Mouse (Mus musculus) liver, embryonic 14.5 days (tissue): ENCODE results near the gene Ddx41. TPM values are rescaled to one million over a fixed set of nuclear protein-coding genes. Genes with fewer than 3 reads are reported as not detected.

Experiments
- ATAC-seq: fragments of 200-750 bp; cut with Nextera tagmentation; 2 replicates; pipeline ENCODE4 v1.8.0; 2017; ENCODE audit warnings: moderate number of reproducible peaks, mild to moderate bottlenecking, moderate library complexity; ENCODE audit not compliant: insufficient read depth
- DNase-seq, 3 experiments: peaks; one replicate each; pipeline ENCODE4 v3.0.0-alpha.2; 2012 to 2013; ENCODE audit warnings: low read depth in 3 of 3, low spot score in 3 of 3
- H3K27ac ChIP-seq: fragments of 300-500 bp; sonication (generic); 2 replicates; pipeline ENCODE4 v1.5.1; 2014; ENCODE audit warnings: moderate library complexity, mild to moderate bottlenecking, control low read depth, inconsistent platforms
- H3K27me3 ChIP-seq: fragments of 300-500 bp; sonication (generic); 2 replicates; pipeline ENCODE4 v1.6.1; 2014; ENCODE audit warnings: mild to moderate bottlenecking, low read length, moderate library complexity; ENCODE audit not compliant: control insufficient read depth, insufficient read depth
- H3K36me3 ChIP-seq: fragments of 300-500 bp; sonication (generic); replicated peaks from 2 replicates; pipeline ENCODE4 v1.6.1; 2014; ENCODE audit warnings: low read depth; ENCODE audit not compliant: control insufficient read depth, insufficient read depth
- H3K4me1 ChIP-seq, 2 experiments: fragments of 200-500 bp in 1 of 2; fragments of 300-500 bp in 1 of 2; sonication (generic) in 1 of 2; replicated peaks; 2 replicates each; pipeline ENCODE4 v1.6.1; 2012 to 2014; ENCODE audit warnings: antibody characterized with exemption in 1 of 2, inconsistent platforms in 1 of 2, low read length in 1 of 2; ENCODE audit not compliant: control insufficient read depth in 2 of 2, insufficient read depth in 2 of 2
- H3K4me2 ChIP-seq: fragments of 300-500 bp; sonication (generic); 2 replicates; pipeline ENCODE4 v1.6.1; 2014; ENCODE audit warnings: low read depth, mild to moderate bottlenecking, control low read depth, moderate library complexity
- H3K4me3 ChIP-seq, 2 experiments: fragments of 200-500 bp in 1 of 2; fragments of 300-500 bp in 1 of 2; sonication (generic) in 1 of 2; 2 replicates each; pipeline ENCODE4 v1.5.1; 2012 to 2014; ENCODE audit warnings: low read depth in 2 of 2, low read length in 2 of 2, mild to moderate bottlenecking in 2 of 2, control low read depth in 1 of 2, inconsistent platforms in 1 of 2, moderate library complexity in 1 of 2; ENCODE audit not compliant: insufficient read depth in 1 of 2
- H3K9ac ChIP-seq: fragments of 300-500 bp; sonication (generic); replicated peaks from 2 replicates; pipeline ENCODE4 v1.6.1; 2014; ENCODE audit warnings: mild to moderate bottlenecking, control low read depth, moderate library complexity
- H3K9me3 ChIP-seq: fragments of 300-500 bp; sonication (generic); 2 replicates; pipeline ENCODE4 v1.6.1; 2016; ENCODE audit warnings: low read length, mixed read lengths; ENCODE audit not compliant: control insufficient read depth
- CTCF ChIP-seq: IDR thresholded peaks from 2 replicates; pipeline ENCODE4 v1.5.1; 2016; ENCODE audit warnings: antibody characterized with exemption, low read depth, control low read depth
- EP300 ChIP-seq: IDR thresholded peaks from 2 replicates; pipeline ENCODE4 v1.6.1; 2016; ENCODE audit warnings: antibody characterized with exemption, low read depth
- WGBS: fragments of 180-500 bp; shearing (Covaris S2); extraction: QIAGEN DNeasy Blood & Tissue Kit; methylation state at CpG from one replicate; pipeline ENCODE4 v1.1.7; 2014; ENCODE audit not compliant: insufficient replicate concordance; 5-methylcytosine and 5-hydroxymethylcytosine counted together
- polyA plus RNA-seq, 2 experiments: library from polyadenylated mRNA; depleted of rRNA in 1 of 2; stranded (reverse) in 1 of 2; unstranded in 1 of 2; fragments of >200 nt; fragmentation: Nextera tagmentation in 1 of 2; extraction: Ambion mirVana in 1 of 2; gene quantifications; 2 replicates each; pipeline versions ENCODE4 v1.2.1 to v1.2.3; 2012 to 2014

Gene Ddx41
- polyA plus RNA-seq, 2 experiments: 23.6 to 29.4 TPM

DNA sequence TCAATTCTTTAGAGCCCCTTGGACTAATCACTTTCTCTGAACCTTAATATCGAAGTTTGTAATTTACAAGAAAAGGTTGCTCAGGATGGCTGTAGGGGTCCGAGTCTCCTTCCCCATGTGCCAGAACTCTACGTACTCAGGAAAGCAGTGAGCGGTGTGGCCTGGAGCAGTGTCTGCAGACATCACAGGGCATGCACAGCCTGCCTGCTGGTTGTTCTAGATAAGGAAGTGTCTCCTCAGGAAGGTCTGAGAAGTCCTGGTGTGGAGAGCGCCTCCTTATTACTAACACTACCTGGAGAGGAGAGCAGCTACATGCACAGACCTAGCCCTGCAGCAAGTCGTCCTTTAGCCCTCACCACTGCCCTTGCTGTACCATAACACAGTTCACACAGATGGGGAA is 8.3 kb upstream of the Ddx41 start:
- Histone ChIP-seq H3K9ac (no peak overlapping the region), H3K9me3 (no peaks in the 10 kb centered on the region), H3K4me2 (peak overlapping the region; percentile 4), H3K27me3 (no peaks in the 10 kb centered on the region), H3K27ac (no peak overlapping the region), H3K36me3 (peaks cover 13% of the 10 kb centered on the region), H3K4me1 (peaks cover 4 to 18% of the 10 kb centered on the region in 2 experiments; a peak in 3 of 4 replicates), H3K4me3 (no peak overlapping the region)
- ATAC-seq (peak; percentile 93), DNase-seq (peak in 2 of 3 experiments; percentile 45 to 47)
- WGBS: 25% methylated on average over 6 of the region's 6 CpGs
- TF ChIP-seq EP300: peak; percentile 54
- TF ChIP-seq CTCF: no peak

DNA sequence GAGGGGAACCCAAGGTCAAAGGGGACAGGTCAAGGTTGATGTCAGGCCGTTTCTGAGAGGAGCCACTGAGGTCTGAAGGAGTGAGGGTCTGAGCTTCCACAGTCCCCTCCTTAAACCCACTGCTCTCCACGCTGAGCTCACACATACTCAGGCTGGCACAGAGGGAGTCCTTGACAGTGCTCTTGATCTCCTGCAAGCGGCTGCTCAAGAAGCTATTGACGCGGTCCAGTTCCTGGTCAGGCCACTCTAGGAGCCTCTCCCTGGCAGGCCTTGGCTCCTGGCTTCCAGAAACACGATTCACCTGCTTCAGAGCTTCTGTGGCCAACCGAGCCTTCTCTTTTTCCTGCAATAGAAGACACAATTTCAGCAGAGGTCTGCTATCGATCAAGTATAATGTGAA is 7.0 kb upstream of the Ddx41 start:
- no peak overlapping the region for H3K27ac ChIP-seq
- no peaks in the 10 kb centered on the region for H3K9me3 ChIP-seq
- H3K36me3 ChIP-seq: peaks cover 19% of the 10 kb centered on the region
- TF ChIP-seq CTCF (no peak), EP300 (no peak)
- peaks cover 4 to 18% of the 10 kb centered on the region in 2 experiments; a peak in 3 of 4 replicates for H3K4me1 ChIP-seq
- H3K27me3 ChIP-seq: no peaks in the 10 kb centered on the region
- WGBS: 81% methylated on average over 8 of the region's 8 CpGs
- H3K4me3 ChIP-seq: no peak overlapping the region
- DNase-seq (no peak), ATAC-seq (no peak)
- H3K9ac ChIP-seq: no peak overlapping the region
- H3K4me2 ChIP-seq: no peak overlapping the region

DNA sequence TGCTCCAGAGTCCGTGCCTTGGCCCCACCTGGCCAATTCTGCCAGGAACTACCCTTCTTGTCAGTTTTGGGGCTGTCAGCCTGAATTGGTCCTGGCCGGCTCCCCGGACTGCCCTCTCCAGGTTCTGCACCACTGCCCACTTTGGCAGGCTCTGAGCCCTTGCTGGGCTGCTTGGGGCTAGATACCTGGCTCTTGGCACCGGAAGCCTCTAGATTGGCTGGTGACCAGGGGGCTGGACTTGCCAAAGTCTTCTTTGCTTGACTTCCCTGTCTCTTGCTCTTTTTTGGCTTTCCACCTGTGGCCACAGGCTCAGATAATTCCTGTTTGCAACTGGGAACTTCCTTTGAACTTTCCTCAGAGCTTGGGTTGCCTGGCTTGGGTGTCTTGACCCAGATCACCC is 6.4 kb upstream of the Ddx41 start:
- no peak for DNase-seq
- 84% methylated on average over 4 of the region's 4 CpGs for WGBS

DNA sequence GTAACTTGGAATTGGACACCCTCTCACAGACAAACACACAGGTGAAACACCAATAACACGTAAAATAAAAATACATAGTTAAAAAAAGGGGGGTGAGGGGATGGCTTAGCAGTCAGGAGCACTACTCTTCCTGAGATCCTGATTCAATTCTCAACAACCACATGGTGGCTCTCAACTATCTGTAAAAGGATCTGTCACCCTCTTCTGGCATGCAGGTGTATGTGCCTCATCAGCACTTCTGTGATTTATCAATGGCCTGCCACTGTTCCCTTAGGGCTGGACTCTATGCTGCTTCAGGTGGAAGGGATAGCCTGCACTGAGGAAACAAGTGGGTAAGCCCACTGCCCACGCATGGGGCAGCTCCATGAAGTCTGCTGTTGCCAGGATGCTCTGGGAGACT is 4.5 kb upstream of the Ddx41 start:
- Histone ChIP-seq H3K9me3 (no peaks in the 10 kb centered on the region), H3K4me1 (peaks cover 6 to 20% of the 10 kb centered on the region in 2 experiments; a peak in 3 of 4 replicates), H3K27me3 (no peaks in the 10 kb centered on the region), H3K9ac (no peak overlapping the region), H3K4me3 (no peak overlapping the region), H3K4me2 (no peak overlapping the region), H3K27ac (no peak overlapping the region), H3K36me3 (peaks cover 19% of the 10 kb centered on the region)
- ATAC-seq: no peak
- 70% methylated on average over 2 of the region's 2 CpGs for WGBS
- TF ChIP-seq CTCF (no peak), EP300 (no peak)
- DNase-seq: no peak

More for the DNA sequence above, 6.4 kb upstream of the Ddx41 start:
- Histone ChIP-seq H3K4me2 (no peak overlapping the region), H3K4me3 (no peak overlapping the region), H3K9ac (no peak overlapping the region), H3K36me3 (peaks cover 19% of the 10 kb centered on the region), H3K4me1 (peaks cover 4 to 18% of the 10 kb centered on the region in 2 experiments; a peak in 3 of 4 replicates), H3K9me3 (no peaks in the 10 kb centered on the region), H3K27ac (no peak overlapping the region), H3K27me3 (no peaks in the 10 kb centered on the region)
- TF ChIP-seq EP300 (no peak), CTCF (no peak)
- ATAC-seq: no peak

DNA sequence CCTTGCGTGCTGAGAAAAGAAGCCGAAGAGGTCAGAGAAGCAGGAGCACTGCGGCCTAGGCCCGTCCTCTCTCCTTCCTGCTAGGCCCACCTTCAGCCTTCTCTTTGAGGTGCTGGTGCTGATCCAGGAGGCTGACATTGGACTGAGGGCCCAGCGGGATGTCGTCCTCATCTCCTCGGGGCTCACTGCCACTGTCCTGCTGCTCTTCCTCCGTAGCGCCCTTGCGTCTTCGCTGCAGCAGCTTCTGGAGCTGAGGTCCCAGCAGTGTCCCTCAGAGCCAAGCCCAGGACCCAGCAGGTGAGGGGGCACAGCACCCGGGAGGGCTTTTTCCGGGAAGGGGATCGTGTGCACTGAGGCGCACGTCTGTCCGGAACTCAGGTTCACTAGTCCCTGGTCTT is 663 bp downstream of the Ddx41 start:
- peak overlapping the region; percentile 96 for H3K4me2 ChIP-seq
- ATAC-seq: no peak
- DNase-seq: no peak
- no peak for TF ChIP-seq EP300
- TF ChIP-seq CTCF: no peak
- no peaks in the 10 kb centered on the region for H3K27me3 ChIP-seq
- peaks cover 8% of the 10 kb centered on the region for H3K36me3 ChIP-seq
- peak overlapping the region; percentile 74 to 98 for H3K4me3 ChIP-seq
- no peak overlapping the region for H3K27ac ChIP-seq
- WGBS: 15% methylated on average over 17 of the region's 17 CpGs
- H3K9ac ChIP-seq: peak overlapping the region; percentile 76
- H3K9me3 ChIP-seq: no peaks in the 10 kb centered on the region
- peaks cover 7 to 13% of the 10 kb centered on the region in 2 experiments; a peak in 1 of 4 replicates for H3K4me1 ChIP-seq
